Mouse (Mus musculus) right cerebral cortex, postnatal 25 days (tissue): Measurements from ENCODE around the gene Morn3.

Source experiments
- DNase-seq: peaks from one replicate; pipeline ENCODE4 v3.0.0; 2022

Gene Morn3

DNA sequence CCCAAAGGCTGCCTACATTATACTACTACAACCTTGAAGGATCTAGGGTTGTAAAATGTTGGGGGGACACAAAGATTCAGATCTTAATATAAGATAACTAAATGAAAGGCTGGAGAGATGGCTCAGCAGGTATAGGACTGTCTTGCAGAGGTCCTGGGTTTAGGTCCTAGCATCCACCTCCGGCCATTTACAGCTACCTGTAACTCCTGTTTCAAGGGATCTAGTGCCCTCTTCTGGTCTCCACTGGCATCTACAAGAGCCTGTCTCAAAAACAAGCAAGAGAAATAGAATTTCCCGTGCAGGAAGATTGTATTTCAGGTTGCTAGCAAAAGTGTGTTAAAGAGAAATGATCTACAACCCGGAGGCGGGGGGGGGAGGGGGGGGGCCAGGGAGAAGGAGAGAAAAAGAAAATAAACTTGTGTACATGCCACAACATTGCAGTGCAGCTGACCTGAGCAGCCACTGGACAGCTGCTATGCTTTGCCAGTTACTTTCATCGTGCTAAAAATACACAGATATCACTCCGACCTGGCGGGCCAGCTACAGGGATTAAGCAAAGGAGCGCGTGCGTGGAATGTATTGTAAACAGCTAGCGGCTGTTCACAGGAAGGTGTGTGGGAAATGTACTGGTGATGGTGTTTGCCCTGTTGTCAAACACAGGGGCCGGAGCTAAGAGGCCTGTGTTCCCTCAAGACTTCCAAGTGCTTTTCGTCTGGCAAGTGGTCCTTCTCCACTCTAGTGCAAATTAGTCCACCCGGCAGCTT, 13.1 kb upstream of the Morn3 start:
- no peak for DNase-seq

DNA sequence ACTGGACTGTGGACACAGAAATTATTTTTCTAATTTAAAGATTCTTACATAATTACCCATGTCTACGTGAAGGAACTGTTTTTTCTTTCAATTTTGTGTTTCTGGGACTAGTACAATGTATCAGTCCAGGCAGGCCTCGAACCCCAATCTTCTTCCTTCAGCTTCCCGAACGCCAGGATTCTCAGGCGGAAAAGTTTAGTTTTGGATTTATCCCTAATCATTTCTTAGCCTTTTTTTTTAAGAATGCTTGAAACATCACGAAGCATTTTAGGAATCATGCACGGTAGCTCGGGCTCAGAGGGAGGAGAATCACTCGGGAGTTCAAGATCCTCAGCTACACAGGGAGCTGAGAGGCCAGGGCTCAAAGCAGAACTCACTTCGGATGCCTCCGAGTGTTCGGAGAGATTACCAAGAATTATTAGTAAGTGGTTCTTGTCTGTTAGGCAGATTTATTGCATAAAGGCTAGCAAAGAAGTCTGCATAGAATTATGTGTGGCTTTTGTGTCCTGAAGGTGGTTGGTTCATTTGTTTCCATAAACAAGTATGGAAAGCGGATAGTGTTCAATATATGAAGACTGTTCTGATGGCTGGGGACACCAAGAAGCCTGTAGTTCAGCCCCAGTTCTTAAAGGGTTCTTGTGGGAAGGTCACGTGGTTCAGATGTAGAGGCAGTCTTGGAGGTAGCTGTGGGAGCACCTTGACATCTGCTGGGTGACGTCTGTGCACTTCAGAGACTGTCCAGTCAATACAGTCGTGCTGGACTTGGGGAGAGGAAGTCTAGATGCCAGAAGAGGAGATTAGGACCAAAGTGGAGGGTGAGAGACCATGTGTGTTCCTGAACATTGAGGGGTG, 11.7 kb upstream of the Morn3 start:
- DNase-seq: no peak

DNA sequence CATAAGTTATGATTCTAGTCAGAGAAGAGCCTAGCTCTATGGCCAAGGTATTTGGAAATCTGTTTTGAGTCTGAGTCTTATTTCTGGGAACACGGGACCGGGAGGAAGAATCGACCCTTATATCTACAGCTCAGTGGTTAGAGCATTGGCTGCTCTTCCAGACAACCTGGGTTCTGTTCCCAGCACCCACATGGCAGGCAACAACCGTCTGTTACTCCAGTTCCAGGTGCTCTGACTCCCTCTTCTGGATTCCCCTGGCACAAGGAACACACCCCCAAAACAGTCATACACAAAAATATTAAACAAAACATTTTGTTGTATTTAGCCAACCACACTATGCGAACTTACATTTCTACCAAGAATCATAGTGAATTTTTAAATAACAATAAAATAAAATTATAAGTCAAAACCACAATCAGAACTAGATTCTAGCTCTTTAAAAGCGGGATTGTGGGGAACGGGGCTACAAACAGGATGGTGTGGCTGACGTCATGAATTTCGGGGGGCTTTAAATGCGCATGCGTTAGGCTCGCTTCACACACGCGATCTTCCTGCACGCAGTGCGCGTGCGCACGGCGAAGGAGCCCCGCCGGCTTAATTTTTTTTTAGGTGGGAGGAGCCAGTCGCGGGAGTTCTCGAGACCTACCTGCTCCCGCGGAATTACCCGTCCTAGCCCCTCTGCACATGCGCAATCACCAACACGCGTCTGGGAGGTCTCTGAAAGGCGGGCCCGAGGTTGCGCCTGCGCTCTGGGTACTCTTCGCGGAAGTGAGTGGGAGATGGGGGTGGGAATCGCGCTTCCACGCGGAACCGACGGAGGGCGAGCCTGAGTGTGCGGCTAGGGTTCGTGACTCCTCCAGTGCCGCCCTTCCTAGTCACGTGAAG, 10.8 kb upstream of the Morn3 start:
- peak; percentile 98 for DNase-seq

DNA sequence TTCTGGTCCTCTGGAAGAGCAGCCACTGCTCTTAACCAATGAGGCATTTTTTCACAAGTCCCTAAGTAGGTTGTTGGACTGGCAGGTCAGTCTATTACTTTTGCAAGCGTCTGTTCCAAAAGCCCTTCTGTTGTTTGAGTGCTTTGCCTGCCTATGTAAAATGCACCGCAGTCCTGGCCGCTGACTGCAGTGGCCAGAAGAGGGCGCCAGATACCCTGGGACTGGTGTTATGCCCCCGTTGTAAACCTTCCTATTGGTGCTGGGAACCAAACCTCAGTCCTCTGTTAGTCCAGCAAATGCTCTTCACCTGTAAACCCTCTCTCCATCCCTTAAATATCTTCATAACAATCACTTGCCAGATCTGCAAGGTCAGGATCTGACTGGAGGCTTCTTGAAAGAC, 4.9 kb upstream of the Morn3 start:
- no peak for DNase-seq

DNA sequence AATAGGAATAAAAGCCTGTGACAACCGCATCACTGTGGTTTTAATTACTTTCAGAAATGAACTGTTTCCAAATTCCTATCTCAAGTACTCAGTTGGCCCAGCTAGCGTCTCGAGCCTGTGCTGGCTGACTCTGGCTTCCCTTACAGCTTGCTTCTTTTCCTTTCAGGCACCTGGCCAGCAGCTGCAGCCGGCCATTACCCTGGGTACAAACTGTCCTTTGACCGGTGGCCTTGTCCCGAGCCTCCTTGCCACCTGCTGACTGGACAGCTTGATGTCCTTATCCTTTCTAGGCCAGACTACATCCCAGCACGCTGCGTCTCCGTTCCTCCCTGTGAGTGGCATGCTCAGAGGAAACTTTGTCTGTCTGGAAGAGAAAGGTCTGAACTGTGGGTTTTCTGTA, 4.1 kb upstream of the Morn3 start:
- DNase-seq: no peak

DNA sequence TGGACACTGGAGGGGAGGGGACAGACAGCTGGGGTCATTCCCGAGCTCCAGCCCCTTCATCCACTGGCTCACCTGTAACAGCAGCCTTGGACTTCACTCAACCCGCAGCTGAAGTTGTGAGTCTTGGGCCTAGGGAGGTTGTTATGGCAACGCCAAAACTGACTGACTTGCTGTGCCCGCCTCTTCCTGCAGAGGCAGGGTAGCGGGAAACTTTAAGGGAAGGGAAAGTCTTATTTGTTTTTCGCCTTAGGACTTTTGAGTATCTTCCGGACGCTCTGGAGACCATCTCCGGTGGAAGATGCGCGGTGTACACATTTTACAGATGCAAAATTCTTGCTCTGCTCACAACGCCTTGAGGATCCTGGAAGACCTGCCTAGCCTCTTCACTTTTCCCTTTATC, 2.5 kb upstream of the Morn3 start:
- no peak for DNase-seq

DNA sequence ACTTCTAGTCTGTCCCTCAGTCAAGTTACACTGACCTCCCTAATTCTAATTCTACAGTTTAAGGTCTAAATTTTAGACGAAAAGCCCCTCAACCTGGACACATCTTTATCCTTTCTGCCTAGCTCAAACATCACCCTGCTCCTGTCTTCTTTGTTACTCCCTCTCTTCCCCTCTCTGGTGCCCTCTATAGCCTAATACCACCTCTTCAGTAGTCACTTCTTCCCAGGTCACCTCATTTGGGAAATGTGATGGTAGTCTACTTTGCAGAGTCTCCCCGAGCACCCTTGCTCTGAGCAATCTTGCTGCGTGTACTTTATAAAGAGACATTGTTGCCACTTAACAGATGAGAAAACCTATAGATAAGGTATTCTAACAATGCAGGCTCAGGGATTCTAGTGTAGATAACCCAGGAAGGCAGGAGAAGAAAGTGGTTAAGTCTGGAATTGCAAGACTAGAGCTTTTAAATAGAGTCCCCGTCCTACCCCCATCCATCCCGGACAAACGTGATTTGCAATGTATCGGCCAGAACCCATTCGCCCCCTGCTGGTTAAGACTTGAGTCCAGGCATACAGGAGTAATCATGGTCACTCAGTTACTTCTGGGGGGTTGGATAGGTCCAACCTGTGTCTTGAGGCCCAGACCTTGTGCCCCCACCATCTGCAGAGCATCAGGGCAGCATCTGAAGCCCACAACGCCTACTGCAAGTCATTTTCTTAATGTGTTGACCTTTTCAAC, 1.1 kb downstream of the Morn3 start:
- DNase-seq: no peak

DNA sequence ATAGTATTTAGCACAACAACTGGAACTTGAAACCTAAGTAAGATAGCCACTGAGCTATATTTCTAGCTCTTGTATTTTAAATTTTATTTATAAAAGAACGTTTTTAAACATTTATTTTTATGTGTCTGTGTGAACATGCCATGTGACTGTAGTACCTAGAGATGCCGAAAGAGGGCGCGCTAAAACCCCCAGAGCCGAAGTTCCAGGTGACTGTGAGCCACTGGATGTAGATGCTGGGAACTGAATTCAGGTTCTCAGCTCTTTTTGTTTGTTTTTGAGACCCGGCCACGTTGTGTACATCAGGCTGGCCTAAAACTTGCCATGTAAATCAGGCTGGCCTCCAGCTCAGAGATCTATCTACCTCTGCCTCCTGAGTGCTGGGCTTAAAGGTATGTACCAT, 3.0 kb downstream of the Morn3 start:
- DNase-seq: no peak

DNA sequence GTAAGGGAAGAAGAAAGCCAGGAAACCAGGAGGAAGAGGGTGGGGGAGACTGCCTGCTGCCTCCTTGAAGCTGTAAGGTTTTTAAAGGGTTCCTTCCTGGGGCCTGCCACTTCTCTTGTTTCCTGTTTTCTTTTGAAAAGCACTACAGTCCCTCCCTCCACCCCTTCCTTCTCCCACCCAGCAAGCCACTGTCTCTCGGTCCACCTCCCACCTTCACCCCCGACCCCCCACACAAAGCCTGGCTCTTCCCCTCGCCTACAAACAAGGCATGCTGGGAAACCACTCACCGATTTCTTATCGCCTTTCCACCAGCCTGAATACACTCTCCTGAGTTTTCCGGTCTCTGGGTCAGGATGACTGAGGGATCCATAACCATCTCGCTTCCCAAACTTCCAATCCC, 6.0 kb downstream of the Morn3 start:
- no peak for DNase-seq

DNA sequence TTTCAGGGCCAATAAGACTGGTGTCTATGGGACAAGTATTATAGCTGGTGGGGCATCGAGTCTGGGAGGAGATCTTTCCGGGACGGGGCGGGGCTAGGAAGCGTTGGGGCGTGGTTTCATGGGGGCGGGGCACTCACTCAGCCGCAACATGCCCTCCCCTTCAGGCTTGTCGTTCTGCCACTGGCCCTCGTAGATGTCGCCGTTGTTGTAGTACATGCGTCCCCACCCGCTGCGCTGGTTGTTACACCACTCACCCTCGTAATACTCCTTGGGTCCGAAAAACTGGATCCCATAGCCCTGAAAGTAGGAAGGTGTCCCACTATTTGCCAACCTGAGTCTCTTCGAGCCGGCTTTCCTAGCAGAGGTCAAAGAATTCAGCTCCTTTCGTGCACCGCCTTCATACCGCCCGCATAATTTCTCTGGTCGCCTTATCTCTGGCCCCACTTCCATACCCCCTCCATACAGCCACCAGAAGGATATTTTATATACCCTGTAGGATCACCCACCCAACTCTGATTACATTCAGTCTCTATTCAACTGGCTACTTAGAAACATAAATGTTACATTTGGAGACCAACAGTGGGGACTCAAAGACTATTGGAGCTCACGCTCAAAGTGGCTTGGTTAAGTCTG, 7.6 kb downstream of the Morn3 start:
- DNase-seq: no peak

DNA sequence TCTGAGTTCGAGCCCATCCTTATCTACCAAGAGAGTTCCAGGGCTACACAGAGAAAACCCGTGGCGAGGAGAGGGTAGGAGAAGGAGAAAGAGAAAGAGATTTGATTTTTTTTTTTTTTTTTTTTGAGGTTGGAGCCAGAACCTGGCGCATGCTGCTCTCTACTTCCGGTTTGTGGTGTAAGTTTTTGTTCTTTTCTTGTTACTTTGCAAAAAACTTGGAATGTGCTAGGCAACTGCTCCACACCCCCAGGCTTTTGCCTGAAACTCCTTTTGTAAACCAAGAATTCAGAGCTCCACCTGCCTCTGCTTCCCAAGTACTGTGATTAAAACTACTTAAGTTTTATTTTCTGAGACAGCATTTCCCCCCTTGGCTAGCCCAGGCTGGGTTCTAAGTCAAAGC, 8.7 kb downstream of the Morn3 start:
- no peak for DNase-seq

DNA sequence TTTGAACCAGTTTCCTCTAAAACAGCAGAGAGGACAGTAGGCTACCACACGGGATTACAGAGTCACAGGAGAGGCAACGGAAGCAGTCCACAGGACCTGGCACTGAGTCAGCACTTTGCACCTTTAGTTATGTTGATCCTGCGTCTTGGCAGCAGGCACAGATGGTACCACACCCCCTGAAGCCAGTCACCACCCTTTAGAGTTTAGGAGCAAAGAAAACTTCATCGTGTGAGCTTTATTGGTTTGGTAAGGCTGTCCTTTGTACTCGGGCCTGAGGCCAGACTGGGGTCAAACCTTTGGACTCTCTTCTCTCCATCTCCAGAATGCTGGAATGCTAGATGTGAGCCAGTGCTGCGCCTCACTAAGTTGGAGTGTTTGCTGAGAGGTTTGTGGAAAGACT, 11.3 kb downstream of the Morn3 start:
- DNase-seq: no peak

DNA sequence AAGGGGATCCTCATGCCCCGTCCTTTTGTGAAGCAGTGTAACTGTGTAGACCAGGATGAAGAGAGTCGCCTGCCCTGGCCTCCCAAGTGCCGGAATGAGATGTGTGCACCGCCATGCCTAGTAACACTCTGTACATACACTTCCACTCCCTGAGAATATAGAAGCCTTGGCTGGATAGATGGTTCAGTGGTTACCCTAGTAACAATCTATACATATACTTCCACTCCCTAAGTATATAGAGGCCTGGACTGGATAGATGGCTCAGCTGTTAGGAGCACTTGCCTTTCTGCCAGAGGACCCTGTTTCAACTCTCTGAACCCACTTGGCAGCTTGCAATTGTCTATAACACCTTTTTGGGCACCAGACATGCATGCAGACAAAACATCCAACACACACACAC, 11.7 kb downstream of the Morn3 start:
- no peak for DNase-seq

DNA sequence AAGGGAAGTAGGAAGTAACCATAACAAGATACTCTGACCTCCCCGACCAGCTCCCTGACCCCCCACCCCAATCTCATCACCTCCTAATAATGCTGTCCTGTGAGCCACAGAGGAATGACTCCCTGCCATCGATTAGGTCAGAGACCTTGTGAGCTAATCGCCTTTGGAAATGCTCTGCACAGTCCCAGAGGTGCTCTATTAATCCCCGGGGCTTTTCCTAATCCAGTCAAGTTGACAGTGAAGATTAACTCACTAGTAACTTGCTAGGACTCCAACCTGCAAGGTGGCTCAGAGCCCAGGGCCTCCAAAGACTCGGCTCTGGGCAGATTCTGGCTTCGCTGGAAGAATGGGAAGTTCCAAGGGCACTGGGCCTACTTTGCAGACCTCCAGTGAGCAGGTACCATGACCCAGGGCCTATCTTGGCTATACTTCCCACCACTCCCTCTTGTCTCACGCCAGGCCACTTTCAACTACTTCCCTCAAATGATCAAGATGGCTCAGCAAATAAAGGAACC, 13.1 kb downstream of the Morn3 start:
- no peak for DNase-seq

DNA sequence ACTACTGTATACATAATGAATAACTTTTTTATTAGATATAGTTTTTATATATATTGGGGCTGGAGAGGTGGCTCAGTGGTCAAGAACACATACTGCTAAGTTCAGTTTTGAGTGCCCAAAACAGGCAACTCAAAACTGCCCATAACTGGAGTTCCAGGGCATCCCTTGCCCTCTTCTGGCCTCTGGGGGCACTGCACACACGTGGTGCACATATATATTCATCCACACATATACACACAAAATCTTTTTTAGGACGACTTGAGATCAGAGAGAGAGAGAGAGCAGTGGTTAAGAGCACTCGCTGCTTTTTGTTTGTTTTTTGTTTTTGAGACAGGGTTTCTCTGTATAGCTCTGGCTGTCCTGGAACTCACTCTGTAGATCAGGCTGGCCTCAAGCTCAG, 15.5 kb downstream of the Morn3 start:
- DNase-seq: no peak

DNA sequence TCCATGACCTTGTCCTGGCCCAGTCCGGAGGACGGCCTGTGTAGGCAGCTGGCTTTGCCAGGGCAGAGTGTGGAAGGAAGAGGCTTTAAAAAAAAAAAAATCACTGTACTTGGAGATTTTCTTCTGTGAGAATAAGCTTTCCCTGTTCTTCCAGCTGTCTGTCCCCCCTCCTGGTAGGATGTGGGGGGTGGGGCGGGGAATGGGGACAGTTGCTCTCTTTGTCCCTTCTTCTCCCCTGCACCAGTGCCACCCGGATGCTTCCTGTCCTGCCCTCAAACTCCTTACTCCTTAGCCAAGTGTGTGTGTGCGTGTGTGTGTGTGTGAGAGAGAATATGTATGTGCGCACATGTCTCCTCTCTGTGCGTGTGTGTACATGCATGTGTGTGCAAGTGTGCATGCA, 17.1 kb downstream of the Morn3 start:
- no peak for DNase-seq

DNA sequence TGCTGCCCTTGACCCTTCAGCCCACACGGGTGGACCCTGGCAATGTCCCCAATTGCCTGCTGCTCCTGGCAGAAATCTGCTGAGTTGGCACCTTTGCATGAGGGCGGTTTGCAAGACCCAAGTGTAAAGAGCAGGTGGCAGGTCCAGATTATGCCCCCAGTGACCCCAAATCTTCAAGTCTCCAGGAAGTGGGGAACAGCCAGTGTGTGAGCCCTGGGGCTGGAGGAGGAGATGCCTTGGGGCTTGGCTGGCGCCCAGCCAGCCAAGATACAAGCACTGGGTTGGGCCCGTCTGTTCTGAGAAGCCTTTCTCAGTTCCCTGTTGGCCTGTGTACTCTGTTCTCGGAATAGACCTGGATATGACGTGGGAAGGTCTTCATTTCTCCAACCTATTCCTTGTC, 19.4 kb downstream of the Morn3 start:
- DNase-seq: no peak

DNA sequence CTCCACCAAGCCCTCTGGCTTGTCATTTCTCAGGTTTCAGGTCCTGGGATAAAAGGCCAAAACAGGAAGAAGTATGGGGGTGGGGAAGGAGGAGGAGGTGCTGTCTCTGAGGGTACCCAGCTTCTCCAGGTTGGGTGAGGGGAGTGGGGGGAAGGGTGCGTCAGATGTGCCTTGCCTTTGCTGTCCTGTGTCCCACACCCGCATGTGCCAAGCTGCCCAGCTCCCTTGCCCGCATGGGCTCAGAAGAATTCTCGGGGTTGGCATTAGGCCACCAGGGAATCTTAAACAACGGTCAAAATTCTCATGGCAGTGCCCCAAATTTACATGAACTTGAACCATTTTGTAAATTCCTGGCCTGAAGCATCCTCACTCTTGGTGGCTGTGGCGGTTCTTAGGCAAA, 20.4 kb downstream of the Morn3 start:
- no peak for DNase-seq

DNA sequence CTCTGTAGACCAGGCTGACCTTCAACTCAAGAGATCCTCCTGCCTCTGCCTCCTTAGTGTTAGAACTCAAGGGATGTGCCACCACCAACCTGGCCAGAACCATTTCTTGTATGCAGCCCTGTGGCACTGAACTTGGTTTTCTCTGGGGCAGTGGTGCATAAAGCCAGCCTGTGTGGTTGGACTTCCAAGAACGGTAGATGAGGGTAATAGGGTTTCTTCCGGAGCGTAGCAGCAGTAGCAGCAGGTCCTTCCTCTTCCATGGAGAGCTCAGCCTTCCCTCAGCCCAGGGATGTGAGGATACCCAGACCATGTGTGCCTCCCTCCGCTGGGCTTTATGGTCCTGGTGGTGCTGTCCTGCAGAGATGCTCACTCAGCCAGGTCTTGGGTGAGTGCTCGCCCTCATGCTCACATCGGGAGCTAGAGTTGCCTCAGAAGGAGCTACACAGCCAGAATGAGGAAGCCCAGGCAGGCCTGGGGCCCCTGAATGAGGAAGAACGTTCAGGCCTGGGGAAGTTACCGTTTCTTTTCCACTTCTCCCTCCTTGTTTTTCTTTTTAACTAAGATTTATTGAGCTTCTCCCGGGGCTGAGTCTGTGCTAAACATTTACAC, 21.7 kb downstream of the Morn3 start:
- no peak for DNase-seq

DNA sequence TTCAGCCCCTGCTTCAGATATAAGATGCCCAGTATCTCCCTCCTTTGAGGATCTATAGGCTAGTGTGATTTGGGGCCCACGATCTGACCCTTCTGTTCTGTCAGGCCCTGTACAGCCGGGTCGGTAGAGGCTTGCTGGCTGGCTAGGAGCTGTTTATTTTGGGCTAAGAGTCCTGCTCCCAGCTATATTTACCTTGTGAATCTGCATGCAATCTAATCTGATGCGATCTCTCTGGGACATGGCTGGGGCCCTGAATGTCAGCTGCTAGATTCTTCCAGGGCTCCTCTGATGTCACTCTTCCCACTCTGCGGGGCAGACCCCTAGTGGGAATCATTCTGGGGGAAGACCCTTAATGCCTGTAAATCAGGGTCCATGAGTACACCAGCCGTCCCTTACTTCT, 22.5 kb downstream of the Morn3 start:
- no peak for DNase-seq

DNA sequence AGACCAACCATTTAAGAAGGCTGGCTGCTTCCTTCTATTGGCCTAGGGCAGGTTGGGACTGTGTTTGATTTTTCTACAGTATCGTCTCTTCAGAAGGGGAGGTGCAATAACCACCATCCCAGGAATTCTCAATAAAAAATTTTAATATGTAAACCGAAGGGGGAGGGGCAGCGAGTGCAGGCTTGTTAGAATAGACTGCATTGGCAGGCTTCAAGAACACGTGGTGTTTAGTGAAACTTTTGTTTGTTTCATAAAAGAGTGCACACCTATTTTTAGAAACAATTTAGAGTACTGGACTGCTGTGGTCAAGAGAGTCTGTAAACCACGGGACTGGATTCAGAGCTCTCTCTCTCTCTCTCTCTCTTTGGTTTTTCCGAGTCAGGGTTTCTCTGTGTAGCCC, 23.8 kb downstream of the Morn3 start:
- DNase-seq: no peak

DNA sequence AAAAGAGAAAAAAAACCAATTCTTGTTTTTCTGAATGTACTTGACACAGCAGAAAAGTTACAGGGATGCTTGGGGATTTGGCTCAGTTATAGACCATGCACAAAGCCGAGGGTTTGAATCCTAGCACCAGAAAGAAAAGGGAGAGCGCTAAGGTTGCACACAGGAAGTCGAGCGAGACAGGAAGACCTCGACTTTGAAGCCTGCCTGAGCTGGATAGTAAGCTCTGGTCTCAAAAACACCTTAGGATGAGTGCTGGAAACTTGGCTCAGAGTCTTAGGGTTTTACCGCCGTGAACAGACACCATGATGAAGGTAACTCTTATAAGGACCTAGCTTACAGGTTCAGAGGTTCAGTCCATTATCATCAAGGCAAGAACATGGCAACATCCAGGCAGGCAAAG, 25.4 kb downstream of the Morn3 start:
- no peak for DNase-seq
